Mouse (Mus musculus) neural tube, embryonic 14.5 days (tissue): ENCODE data around the gene Prkn. TPM values are rescaled to one million over a fixed set of nuclear protein-coding genes. Genes with fewer than 3 reads are reported as not detected.

ENCODE experiments used
- ATAC-seq: fragments of 200-750 bp; cut with Nextera tagmentation; 2 replicates; pipeline ENCODE4 v1.8.0; 2017; ENCODE audit warnings: low read depth, mild to moderate bottlenecking, moderate TSS enrichment, moderate library complexity
- H3K27ac ChIP-seq: fragments of 300-500 bp; sonication (generic); 2 replicates; pipeline ENCODE4 v1.5.1; 2014; ENCODE audit warnings: low read depth, mild to moderate bottlenecking, control low read depth, low read length, moderate library complexity, mixed read lengths
- H3K27me3 ChIP-seq: fragments of 300-500 bp; sonication (generic); 2 replicates; pipeline ENCODE4 v1.6.1; 2014; ENCODE audit warnings: low read length; ENCODE audit not compliant: control insufficient read depth, insufficient read depth
- H3K36me3 ChIP-seq: fragments of 300-500 bp; sonication (generic); 2 replicates; pipeline ENCODE4 v1.6.1; 2014; ENCODE audit warnings: low read length, mixed read lengths; ENCODE audit not compliant: control insufficient read depth, insufficient read depth
- H3K4me1 ChIP-seq: fragments of 300-500 bp; sonication (generic); 2 replicates; pipeline ENCODE4 v1.6.1; 2014; ENCODE audit warnings: low read length; ENCODE audit not compliant: control insufficient read depth, insufficient read depth
- H3K4me2 ChIP-seq: fragments of 300-500 bp; sonication (generic); 2 replicates; pipeline ENCODE4 v1.6.1; 2014; ENCODE audit warnings: mild to moderate bottlenecking, low read depth, low read length, control low read depth
- H3K4me3 ChIP-seq: fragments of 300-500 bp; sonication (generic); 2 replicates; pipeline ENCODE4 v1.5.1; 2014; ENCODE audit warnings: low read depth, low read length, control low read depth, mixed read lengths
- H3K9ac ChIP-seq: fragments of 300-500 bp; sonication (generic); replicated peaks from 2 replicates; pipeline ENCODE4 v1.6.1; 2014; ENCODE audit warnings: low read depth, mild to moderate bottlenecking, control low read depth, low read length, mixed read lengths
- H3K9me3 ChIP-seq: fragments of 300-500 bp; sonication (generic); 2 replicates; pipeline ENCODE4 v1.6.1; 2016; ENCODE audit warnings: low read length; ENCODE audit not compliant: control insufficient read depth
- WGBS: fragments of 180-500 bp; shearing (Covaris S2); extraction: QIAGEN DNeasy Blood & Tissue Kit; methylation state at CpG from one replicate; pipeline ENCODE4 v1.1.7; 2014; 5-methylcytosine and 5-hydroxymethylcytosine counted together
- polyA plus RNA-seq: library from polyadenylated mRNA; unstranded; fragments of >200 nt; fragmentation: Nextera tagmentation; extraction: Ambion mirVana; gene quantifications from 2 replicates; pipeline ENCODE4 v1.2.1, GENCODE M21; 2014

The Prkn gene
- polyA plus RNA-seq, 1 experiment from 2014 or later: 7.3 TPM

DNA sequence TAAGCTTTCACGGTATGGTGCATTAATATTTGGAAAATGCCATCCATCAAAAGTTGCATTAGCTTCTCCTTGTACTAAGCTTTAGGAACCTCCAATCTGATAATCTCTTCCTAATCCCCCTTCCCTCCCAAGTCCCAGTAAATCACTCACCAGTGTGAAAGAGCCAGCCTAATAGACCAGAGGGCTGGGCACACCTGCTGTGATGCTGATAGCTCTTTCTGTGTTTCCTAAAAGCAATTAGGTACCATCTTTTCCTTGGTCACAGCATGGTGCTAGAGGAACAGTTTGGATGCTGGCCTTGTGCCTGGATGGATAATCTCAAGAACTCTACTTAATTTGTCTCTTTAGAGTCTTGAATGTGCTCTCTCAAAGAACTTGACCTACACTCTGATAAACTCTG lies 287.0 kb downstream of the Prkn start:
- H3K27ac ChIP-seq: no peak overlapping the region
- 67% methylated on average over 1 of the region's 1 CpGs for WGBS

DNA sequence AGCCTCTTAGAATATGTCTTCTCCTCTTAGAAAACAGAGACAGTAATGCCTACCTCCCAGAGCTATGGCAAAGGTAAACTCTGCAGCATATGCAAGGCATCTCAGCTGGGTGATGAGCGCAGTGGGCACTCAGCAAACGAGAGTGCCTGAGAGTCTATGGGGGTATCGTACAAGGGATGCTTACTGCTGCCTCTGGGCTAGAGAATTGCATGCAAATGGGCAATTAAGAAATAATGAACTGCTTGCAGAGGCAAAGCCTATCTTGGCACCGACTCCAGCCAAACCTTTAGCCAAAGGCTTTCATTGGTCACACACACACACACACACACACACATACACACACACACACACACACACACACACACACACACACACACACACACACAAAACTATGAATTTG lies 290.7 kb downstream of the Prkn start:
- Histone ChIP-seq H3K4me1 (peaks cover 5% of the 10 kb centered on the region; the same call in 1 of the 2 replicates), H3K27ac (no peak overlapping the region), H3K9ac (no peak overlapping the region), H3K36me3 (no peaks in the 10 kb centered on the region), H3K27me3 (no peaks in the 10 kb centered on the region), H3K4me2 (no peak overlapping the region), H3K4me3 (no peak overlapping the region), H3K9me3 (no peaks in the 10 kb centered on the region)
- ATAC-seq: peak; percentile 60; the same call in 1 of the 2 replicates
- WGBS: 24% methylated on average over 4 of the region's 4 CpGs

More for the DNA sequence above, 287.0 kb downstream of the Prkn start:
- Histone ChIP-seq H3K4me3 (no peak overlapping the region), H3K4me2 (no peak overlapping the region), H3K4me1 (peaks cover 5% of the 10 kb centered on the region; the same call in 1 of the 2 replicates), H3K9ac (no peak overlapping the region), H3K36me3 (no peaks in the 10 kb centered on the region), H3K9me3 (no peaks in the 10 kb centered on the region), H3K27me3 (no peaks in the 10 kb centered on the region)
- ATAC-seq: no peak

DNA sequence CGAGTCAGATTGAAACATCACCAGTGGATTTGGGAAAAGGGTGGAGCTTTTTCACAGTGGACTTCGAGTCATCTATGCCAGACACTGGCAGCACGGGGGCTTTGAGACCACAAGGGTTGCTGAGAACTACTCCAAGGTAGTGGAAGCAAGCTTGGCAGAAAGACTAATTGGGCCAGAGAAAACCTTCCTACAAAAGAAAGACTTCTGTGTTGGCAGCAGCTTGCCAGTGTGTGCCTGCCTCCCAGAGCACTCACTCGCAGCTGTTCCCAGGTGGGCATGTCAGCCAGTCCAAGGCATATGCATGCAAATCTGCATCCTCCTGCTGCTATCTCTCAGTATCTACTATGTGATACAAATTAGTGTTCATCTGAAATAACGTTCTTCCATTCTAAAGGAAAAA lies 302.1 kb downstream of the Prkn start:
- Histone ChIP-seq H3K9me3 (no peaks in the 10 kb centered on the region), H3K9ac (no peak overlapping the region), H3K4me2 (no peak overlapping the region), H3K27ac (no peak overlapping the region; the same call in 1 of the 2 replicates), H3K4me1 (no peaks in the 10 kb centered on the region), H3K27me3 (no peaks in the 10 kb centered on the region), H3K36me3 (no peaks in the 10 kb centered on the region), H3K4me3 (no peak overlapping the region)
- no peak for ATAC-seq
- WGBS: 61% methylated on average over 5 of the region's 5 CpGs

DNA sequence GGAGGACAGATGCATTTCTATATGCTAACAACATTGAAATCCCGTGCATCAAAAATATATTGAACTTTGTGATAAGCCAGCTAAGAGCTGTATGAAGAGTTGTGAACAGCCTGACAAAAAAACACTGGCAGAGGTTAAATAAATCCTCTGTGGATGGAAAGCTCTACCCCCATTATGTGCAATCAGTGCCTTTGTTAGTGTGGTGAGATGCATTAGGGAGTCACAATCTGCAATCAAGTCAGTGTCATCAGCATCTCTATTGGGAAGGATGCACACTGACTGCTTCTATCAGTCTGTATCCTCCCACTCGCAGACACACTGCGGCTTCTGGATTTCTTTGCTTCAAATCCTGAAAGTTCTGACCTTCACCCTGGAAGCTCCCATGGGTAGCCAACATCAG lies 315.9 kb downstream of the Prkn start:
- H3K4me2 ChIP-seq: no peak overlapping the region
- no peaks in the 10 kb centered on the region for H3K4me1 ChIP-seq
- no peak overlapping the region for H3K4me3 ChIP-seq
- H3K27ac ChIP-seq: no peak overlapping the region
- no peaks in the 10 kb centered on the region for H3K9me3 ChIP-seq
- ATAC-seq: no peak
- no peaks in the 10 kb centered on the region for H3K27me3 ChIP-seq
- H3K9ac ChIP-seq: no peak overlapping the region
- H3K36me3 ChIP-seq: no peaks in the 10 kb centered on the region
- 88% methylated on average over 3 of the region's 3 CpGs for WGBS

DNA sequence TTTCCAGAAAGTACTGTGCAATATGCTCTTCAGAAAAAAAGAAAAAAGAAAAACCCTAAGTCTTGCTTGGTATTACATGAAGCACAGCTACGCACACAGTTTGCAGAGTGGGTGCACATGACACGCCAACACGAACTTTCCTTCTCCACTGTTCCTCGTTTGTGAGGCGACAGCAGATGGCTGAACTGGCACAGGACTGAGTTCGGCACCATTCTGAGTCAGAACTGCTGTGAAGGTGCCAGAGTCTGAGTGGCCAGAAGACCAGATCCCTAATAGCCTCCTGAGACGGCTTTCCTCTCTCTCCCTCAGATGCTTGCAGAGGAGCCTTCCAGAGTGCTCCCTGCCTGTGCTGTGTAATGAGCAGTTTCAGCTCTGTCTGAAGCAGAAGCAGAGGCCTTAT lies 317.4 kb downstream of the Prkn start:
- H3K9me3 ChIP-seq: no peaks in the 10 kb centered on the region
- WGBS: 79% methylated on average over 7 of the region's 7 CpGs
- H3K9ac ChIP-seq: no peak overlapping the region
- no peak overlapping the region for H3K4me2 ChIP-seq
- no peak overlapping the region for H3K27ac ChIP-seq
- ATAC-seq: no peak
- no peak overlapping the region for H3K4me3 ChIP-seq
- no peaks in the 10 kb centered on the region for H3K27me3 ChIP-seq
- H3K4me1 ChIP-seq: no peaks in the 10 kb centered on the region
- H3K36me3 ChIP-seq: no peaks in the 10 kb centered on the region

DNA sequence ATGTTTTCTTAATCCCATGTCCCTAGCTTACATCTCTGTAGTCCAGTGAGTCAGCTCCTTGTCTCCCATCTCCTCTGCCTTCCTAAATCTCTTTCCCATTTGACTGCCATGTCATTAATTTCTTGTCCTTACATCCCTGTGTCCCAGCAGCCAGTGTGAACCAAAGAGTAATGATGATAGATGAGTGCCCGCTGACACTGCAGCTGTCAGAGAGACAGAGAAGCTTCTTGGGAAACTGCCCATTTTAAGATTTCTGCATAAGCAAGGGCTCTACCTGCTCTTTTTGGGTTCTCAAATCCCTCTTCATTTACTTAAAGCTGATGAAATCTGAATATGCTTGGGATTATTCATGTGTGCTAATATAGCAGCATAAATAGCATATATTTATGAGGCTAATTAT lies 321.3 kb downstream of the Prkn start:
- H3K36me3 ChIP-seq: no peaks in the 10 kb centered on the region
- 76% methylated on average over 1 of the region's 1 CpGs for WGBS
- H3K4me1 ChIP-seq: no peaks in the 10 kb centered on the region
- H3K27me3 ChIP-seq: no peaks in the 10 kb centered on the region
- no peak overlapping the region for H3K27ac ChIP-seq
- H3K4me2 ChIP-seq: no peak overlapping the region
- no peak overlapping the region for H3K9ac ChIP-seq
- no peak for ATAC-seq
- H3K9me3 ChIP-seq: no peaks in the 10 kb centered on the region
- no peak overlapping the region for H3K4me3 ChIP-seq

DNA sequence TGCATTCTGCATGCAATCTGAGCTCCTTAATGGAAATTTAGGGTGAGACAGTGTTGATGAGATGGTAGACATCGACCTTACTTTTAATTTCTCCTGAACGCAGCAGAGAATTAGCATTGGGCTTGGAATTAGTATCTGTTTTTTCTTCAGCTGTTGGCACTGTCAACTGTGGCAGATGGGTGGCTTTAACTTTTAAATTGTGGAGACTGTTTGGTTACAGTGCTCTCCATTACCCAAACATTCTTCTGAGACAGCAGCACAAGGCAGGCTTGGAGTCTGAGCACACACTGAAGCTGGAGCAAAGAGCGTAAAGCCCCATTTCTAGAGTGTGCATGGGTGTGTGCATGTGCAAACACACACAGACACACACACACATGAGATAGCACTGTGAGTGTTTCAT lies 322.6 kb downstream of the Prkn start:
- Histone ChIP-seq H3K9me3 (no peaks in the 10 kb centered on the region), H3K4me3 (no peak overlapping the region), H3K27me3 (no peaks in the 10 kb centered on the region), H3K36me3 (no peaks in the 10 kb centered on the region), H3K9ac (no peak overlapping the region), H3K4me2 (no peak overlapping the region), H3K4me1 (no peaks in the 10 kb centered on the region), H3K27ac (no peak overlapping the region)
- WGBS: 85% methylated on average over 3 of the region's 3 CpGs
- ATAC-seq: no peak

DNA sequence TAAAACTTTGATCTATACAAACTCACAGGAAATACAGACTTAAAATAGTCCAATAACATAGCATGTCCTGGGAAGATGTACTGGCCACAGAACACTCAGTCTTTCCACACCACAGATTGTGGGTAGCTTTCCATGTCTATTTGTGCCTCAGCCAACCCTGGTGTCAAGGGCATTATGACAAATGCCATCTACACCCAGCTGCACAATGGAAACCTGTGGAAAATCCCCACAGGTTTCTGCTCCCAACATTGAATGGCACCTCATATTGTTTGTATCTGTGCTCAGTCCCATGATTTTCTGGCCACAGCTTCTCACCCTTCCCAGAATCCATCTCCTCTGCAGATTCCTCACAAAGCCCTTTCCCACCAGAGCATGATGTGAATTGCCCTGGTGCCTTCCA lies 347.2 kb downstream of the Prkn start:
- ATAC-seq: no peak
- no peaks in the 10 kb centered on the region for H3K36me3 ChIP-seq
- no peaks in the 10 kb centered on the region for H3K9me3 ChIP-seq
- no peak overlapping the region for H3K9ac ChIP-seq
- H3K27ac ChIP-seq: no peak overlapping the region
- no peak overlapping the region for H3K4me3 ChIP-seq
- H3K27me3 ChIP-seq: no peaks in the 10 kb centered on the region
- H3K4me2 ChIP-seq: no peak overlapping the region
- no peaks in the 10 kb centered on the region for H3K4me1 ChIP-seq

DNA sequence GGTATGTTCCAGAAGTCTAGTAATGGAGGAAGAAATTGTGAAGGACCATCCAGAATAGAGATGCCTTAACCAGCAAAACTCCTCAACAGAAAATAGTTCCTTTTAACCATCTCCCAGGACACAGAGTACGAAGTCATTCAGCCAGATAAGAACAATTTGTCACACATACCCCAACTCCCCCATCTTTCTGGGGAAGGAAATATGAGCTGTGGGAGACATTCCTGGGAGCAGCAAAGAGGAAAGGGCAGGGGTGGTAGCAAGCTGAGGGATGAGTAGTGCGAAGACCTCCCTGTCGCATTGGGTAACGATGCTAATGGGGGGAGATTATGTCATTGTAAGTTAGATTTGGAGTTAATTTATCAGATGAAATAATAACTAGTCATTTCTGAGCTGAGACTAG lies 348.3 kb downstream of the Prkn start:
- no peak overlapping the region for H3K4me3 ChIP-seq
- WGBS: 80% methylated on average over 4 of the region's 4 CpGs
- H3K27me3 ChIP-seq: no peaks in the 10 kb centered on the region
- H3K4me2 ChIP-seq: no peak overlapping the region
- H3K36me3 ChIP-seq: no peaks in the 10 kb centered on the region
- H3K4me1 ChIP-seq: no peaks in the 10 kb centered on the region
- no peak for ATAC-seq
- no peak overlapping the region for H3K9ac ChIP-seq
- no peaks in the 10 kb centered on the region for H3K9me3 ChIP-seq
- no peak overlapping the region for H3K27ac ChIP-seq

DNA sequence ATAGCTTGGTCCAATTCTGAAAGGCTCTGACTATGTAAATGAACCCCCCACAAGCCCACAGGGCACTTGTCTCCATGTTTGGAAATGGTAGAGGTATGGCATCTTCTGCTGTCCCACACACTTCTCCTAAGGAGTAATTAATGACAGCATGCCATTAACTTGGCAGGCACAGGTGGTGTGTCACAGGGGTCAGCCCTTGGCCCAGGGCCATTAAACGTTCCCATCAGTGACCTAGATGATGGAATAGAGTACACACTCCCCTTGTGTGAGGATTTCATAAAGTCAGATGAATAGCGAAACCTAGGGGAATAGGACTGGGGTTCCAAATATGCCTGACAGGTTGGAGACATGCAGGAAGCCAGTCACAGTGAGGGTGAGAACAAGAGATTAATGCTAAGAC lies 350.1 kb downstream of the Prkn start:
- Histone ChIP-seq H3K4me3 (no peak overlapping the region), H3K9ac (no peak overlapping the region), H3K27me3 (no peaks in the 10 kb centered on the region), H3K36me3 (no peaks in the 10 kb centered on the region), H3K4me2 (no peak overlapping the region), H3K9me3 (no peaks in the 10 kb centered on the region), H3K27ac (no peak overlapping the region), H3K4me1 (no peaks in the 10 kb centered on the region)
- 55% methylated on average over 2 of the region's 2 CpGs for WGBS
- no peak for ATAC-seq
